Mouse (Mus musculus): Measurements from ENCODE around the gene Mgll.

The Mgll gene

DNA sequence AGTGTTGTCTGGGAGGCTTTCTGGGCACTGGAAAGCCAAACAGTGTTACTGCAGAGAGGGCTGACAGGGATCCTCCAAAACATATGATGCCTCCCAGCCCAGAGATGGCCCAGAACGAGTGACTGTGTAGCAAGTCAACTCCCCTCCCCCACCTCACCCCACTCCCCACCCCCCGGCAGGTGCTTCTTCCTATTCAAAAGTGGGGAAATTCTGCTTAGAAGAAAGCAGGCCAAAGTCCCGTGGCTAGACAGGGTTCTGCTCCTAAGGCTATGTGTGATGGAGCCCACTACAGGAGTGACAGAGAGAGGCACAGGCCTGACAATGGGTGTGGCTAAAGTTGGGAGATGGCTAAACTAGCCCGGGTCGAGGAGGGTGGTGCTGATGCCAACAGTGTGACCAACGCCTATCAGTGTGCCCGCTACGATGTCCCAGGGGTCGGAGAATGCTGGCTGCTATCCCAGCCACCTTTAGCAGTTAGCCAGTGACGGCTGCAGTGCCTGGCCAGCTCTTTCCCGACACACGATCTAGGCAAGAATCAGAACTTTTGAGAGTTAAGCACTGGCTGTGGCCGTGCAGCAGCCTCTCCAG is 52.2 kb downstream of the Mgll start:
- no peak for DNase-seq

DNA sequence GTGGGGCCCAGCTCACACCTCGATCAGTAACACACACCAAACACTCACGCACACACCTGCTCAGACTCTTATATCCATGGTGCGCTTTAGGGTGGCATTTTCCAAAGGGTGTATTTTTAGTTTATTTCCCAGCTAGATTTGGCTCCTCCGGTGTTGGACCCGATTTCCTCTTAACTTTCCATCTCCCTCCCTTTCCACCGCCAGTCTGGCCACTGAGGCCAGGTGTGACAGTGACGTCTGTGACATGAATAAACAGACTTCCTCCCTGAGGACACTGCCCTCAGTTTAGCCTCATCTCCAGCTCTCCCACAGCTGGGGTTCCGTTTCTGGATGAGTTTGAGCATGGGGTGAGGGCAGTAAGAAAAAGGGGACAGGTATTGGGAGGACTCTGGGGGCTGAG is 52.8 kb downstream of the Mgll start:
- DNase-seq = no peak

DNA sequence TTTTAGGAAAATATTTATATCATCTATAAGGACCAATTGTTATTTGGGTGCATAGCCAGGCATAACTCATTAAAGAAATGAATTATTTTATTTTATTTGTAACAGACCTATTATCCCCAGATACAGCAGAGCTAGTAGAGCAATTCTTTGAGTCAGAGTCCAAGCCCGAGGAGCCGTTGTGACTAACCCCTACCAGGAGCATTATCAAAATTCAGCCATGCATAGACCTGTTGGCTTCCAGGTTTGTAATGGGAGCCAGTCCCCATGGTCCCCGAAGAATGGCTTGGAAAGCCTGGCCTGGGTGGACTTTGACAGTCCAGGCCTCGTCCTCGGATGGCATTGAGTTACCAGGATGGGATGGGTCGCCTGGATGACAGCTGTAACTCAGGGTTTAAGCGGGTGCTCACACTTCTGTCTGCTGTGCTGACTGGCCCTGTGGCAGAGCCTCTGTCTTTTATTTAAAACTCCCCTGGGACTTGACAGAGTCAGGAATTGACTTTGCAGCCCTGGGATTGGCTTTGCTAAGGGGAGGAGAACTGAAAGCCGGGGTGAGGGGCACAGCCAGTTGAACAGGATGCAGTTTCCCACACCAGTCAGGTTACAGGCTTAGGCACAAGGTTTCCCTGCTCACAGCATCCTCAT is 54.0 kb downstream of the Mgll start:
- no peak for DNase-seq

DNA sequence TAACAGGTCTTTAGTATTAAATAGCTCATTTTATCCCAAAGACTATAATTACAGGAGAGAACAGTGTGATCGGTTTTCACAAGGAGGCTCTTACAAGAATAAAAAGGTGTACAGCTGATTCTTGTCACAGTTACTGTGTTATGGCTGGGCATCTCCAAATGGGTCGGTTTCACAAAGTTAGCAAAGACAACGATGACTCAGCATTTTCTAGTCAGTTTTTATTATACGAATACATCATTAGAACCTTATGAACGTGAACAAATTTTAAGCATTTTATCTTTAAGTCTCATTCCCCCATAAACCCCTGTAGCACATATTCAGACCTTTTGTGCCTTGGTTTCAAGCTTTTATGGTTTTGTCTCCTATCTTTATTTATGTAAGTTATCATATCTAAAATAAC is 55.5 kb downstream of the Mgll start:
- no peak for DNase-seq

DNA sequence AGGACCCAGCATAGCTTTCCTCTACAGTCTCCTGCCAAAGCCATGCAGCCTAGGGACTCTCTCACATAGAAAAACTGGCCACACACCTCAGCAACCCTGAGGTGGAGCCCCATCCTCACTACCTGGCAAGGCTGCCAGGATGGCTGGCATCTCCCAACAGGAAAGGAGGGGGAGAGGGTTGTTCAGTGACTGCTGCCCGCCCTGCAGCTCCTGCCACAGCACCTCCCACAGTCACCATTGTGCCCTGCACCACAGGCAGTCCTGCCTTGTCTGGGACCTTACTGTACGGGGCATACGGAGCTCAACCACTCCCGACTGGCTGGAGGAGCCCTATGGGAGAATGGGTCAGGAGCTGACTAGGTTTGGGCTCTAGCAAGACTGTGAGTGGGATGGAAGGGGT is 57.7 kb downstream of the Mgll start:
- peak; percentile 10 for DNase-seq

DNA sequence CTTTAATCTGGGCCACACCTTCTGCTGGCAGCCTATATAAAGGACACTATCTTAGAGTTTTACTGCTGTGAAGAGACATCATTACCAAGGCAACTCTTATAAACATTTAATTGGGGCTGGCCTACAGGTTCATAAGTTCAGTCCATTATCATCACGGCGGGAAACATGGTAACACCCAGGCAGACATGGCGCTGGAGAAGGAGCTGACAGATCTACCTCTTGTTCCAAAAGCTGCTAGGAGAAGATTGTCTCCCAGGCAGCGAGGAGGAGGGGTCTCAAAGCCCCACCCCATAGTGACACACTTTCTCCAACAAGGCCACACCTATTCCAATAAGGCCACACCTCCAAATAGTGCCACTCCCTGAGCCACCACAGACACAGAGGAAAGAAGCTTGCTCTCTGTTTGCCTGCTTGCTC is 58.8 kb downstream of the Mgll start:
- peak; percentile 17 for DNase-seq

DNA sequence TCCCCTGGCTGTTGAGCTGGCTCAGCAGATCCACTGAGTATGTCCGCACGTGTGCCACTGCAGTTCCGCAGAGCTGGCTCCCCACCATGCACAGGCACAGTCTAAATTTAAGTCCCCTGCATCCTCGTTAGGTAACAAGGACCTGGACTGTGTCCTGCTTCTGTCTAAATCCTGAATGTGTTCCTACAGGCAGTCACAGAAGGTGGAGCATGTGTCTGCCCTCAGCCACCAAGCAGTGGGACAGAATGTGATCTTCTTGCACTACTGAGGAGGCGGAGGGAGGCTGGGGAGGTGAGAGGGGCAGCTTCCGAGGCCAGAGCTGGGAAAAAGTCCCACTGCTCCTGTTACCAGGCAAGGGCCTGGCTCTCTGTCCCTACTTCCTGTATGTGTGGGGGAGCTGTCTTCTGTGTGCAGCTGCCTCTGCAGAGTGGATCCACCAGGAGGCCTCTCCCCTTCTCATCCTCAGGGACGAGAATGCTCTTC is 60.5 kb downstream of the Mgll start:
- peak; percentile 59 for DNase-seq

DNA sequence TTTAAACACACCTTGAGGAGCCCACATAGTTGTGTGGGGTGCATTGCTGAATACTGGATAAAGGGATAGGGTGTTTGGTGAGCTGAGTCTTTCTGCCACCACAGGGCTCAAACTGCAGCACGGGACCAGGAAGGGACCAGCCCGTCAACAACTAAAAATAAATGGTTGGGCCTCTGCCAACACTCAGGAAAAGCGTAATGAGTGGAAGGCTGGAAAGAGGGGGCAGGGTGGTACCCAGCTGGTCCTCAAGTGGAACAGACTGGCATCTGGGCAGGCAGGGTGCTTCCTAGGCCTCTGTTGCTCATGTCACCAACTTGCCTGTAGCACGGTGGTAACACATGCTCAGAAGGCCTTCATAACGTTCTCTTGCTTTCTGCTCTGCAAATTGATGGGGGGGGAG is 61.1 kb downstream of the Mgll start:
- peak; percentile 45 for DNase-seq

DNA sequence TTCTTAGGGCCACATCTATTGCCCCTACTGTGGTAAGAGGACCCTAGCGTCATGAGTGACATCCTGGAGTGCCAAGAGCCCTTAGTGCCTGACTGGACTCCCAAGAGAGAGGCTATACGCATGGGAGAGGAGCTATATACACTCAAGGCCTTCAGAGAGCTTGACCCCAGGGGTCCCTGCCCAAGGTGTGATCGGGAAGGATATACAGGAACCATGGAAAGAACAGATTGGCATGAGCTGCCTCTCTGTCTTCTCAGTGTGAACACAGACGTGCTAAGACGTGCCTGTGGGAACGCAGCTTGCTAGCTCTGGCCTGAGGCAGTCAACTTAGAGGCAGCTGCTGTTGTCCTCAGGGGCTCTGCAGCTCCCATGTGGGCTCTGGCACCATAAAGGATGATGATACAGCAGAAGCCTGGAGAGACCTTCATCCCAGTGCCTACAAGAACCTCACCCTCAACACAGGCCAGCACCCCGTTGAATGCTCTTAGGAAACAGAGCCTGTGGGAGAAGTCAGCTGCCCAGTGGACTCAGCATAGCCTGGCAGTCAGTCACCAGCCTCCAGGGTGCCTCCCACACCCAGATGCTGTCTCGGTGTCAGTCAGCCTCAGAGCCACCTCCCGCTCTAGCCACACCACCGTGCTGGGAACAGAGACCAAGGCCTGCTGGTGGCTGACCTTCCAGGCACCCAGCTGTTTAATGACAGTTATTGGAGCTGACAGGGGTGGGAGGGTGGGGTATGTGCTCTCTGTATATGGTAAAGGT is 61.8 kb downstream of the Mgll start:
- DNase-seq = peak; percentile 19

DNA sequence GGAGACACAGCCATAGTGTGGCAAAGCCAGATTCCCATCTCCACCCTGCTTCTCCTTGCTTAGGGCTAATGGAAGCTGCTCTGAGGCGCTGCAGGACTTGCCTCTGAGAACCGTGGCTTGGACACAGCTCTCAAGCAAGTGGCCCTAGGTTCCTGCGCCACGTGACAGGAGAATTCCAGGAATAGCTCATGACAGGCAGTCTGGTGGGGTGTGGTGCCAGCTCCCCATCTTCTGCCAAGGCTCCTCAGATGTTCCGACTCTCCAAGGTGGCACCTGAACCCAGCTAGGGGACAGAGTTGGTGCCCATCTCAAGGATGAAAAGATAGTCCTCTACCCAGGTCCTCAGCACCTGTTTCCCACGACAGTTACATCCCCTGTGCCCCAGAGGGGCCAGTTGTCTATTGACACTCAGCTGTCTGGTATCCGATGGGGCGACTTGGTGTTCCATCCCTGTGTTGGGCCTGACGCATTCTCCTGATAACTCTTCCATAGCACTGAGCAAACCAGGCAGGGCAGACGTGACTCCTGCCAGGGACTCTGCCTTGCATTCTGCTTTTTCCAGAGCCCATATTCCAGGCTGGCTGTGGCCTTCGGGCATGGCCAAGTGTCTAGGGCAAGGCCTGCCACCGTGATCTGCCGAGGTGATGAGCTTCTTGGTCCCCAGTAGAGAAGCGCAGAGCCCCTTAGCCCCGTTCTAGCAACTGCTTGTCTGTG is 62.7 kb downstream of the Mgll start:
- DNase-seq = peak; percentile 22

DNA sequence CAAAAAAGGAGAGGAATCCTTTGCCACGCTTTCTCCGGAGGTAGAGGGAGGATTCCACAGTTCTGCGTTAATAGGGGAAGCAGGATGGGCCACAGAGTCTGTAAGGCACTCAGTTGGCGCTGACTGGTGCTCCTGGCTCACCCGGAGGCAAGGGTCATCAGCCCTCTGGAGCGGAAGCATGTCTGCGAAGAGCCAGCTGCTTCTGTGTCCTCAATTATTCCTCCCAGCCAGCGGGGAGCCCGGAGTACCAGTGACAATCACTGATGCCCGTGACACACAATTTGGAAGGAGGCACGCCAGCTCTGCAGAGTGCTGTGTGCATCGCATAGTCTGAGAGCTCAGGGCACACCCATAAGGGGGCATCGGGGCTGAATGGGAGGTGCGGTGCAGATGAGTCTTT is 63.3 kb downstream of the Mgll start:
- DNase-seq = peak; percentile 73

DNA sequence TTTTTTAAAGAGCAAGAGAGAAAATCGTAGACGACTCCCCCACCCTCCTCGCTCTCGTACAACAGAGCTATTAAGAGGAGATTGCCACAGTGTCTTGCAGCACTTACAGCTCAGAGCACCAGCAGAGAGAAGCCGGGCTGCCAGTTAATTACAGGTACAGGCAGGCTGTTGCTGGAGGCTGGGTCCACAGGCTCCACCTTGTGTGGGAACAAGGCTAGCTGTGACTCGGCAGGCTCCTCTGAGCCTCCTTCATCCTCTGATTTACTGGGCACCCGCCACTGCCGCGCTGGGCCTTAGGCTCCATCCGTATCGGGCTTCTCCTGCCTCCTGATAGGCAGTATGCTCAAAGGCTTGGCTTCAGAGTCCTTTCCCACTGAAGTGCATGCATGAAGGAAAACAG is 64.0 kb downstream of the Mgll start:
- DNase-seq = peak; percentile 32

DNA sequence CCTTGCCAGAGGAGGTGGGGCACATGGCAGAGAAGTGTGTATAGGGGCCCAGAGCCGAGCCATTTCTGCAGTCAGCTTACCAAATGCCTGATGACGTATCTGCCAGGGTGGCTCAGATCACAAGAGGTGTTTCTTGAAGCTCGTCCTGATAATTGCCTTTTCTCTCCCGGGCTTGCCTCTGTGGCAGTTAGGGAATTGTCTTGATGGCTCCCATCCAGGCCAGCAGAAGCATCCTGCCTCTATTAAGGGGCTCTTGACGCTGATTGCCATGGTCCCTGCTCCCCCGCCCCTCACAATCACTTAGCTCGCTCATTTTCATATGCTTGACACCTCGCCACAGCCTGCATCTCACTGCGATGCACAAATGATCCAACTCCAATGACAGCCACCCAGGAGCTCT is 67.1 kb downstream of the Mgll start:
- no peak for DNase-seq

DNA sequence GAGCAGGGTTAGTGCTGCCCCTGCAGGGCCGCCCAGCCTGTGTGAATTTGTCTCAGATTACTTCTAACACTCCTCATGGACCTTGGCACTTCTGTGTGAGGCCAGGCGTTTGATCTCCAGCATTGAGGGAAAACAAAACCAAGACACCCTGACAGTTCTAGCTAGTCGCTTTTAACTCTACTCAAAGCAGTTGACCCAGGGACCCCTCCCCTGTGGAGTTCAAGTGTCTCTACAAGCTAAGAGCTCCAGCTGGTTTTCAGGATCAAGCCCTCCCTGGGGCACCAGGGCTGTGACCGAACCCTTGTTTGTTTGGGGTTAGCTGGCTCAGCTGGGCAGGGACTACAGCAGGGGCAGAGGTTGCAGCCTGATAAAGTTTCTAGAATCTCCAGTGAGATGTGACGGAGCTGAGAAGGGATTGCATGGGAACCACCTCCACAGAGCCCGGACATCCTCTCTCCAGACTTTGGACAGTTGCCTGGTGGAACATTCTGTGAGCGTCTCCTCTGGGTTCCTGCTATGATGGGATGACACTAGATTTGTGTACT is 68.0 kb downstream of the Mgll start:
- peak; percentile 66 for DNase-seq

DNA sequence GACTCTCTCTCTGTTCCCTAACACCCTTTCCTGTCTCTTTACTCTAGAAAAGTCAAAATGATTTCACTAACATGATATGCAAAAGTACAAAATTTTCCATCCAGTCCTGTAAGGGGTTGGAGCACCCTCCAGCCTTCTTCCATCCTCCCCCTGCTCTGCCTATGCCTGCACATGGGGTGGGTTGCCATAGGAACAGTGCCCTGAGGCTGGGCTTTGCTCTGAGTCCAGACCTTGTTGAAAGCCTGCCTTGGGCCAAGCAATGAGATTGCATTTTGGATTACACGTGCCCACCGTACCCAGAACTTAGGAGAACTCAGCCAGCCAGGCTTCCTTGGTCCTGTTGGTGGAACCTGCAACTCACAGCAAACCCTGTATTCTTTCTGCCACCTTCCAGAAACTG is 69.0 kb downstream of the Mgll start:
- no peak for DNase-seq

DNA sequence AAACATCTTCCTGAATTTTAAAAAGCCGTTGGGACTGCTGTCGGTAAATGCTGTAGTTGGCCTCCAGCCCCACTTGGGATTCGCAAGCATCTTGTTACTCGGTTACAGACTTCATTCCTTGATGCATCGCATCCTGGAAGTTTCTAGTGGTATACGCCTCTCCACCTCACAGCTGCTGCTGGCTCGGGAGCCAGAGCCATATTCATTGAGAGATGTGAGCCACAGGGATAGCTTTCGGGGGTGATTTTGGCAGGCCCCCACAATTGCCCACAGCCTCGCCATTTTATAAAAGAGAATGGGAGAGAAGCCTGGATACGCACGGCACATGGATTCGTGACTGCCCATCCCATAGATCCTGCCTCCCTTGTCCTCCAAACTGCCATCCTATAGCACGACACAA is 69.7 kb downstream of the Mgll start:
- DNase-seq = no peak

DNA sequence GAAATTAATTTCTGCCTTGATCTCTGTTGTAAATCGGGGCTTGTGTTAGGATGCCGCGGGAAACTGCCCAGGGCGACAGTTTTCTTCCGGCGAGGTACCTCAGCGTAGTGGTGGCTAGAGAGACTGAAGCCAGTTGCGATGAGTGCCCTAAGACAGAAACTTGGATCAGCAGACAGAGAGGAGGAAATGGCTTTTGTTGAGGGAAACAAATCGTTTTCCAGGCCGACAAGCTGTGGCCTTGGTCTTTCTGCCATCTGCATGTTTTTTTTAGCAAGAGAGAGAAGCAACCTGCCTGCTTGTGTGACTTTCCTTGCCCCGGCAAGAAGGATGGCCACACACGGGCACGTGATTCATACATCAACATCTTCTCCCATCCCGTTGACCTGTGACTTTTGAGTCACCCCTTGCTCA is 70.4 kb downstream of the Mgll start:
- DNase-seq = no peak

DNA sequence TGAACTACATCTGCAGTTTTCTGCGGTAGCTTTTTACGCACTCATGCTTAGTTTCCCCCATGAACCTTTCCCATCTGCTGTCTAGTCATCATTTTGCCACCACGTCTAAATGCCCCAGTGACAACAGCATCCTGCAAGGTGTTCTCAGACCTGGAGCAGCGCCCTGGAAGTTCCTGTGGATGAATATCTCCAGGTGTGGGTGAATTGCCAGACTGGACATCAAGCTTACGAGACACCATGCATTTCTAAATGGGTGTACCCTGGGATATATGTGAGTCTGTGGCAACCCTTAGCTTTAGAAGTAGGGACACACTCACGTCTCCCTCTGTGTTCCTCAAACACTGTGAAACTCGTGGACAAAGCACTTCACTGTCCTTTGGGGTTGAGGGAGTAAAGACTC is 76.0 kb downstream of the Mgll start:
- DNase-seq = no peak

DNA sequence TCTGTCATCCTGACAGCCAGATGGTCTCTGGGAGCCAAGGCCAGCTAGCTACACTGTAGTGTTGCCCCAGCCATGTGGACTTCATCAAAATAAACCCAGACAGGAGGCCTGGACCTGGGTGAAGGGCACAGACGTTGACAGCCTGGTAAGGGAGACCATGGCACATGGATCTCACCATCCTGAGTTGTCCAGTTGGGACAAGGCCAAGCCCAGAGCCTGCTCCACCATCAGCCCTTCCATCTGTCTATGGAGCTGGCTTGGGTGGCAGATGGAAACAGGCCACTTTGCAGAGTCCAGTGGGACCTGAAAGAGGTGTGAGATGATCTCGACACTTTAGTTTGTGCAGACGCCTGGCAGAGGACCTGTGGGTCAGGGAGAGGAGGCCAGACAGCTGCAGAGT is 76.5 kb downstream of the Mgll start:
- no peak for DNase-seq

DNA sequence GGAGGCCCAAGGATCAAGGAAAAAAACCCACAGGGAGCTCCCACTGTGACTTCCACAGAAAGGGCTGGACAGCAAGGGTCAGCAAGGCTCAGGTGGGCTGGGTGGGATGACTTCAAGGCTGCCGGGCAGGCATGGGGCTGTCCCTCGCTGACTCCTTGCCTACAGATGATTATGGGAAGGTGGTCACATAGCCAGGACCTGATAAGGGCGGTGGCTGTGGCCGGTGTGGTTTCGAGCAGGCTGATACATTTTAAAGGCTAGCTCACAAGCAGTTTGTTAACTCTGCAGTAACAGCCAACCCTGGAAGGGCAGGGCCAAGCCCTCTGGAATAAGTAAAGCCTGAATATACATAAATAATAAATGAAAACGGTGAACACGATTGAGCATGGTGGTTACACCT is 78.8 kb downstream of the Mgll start:
- DNase-seq = no peak

DNA sequence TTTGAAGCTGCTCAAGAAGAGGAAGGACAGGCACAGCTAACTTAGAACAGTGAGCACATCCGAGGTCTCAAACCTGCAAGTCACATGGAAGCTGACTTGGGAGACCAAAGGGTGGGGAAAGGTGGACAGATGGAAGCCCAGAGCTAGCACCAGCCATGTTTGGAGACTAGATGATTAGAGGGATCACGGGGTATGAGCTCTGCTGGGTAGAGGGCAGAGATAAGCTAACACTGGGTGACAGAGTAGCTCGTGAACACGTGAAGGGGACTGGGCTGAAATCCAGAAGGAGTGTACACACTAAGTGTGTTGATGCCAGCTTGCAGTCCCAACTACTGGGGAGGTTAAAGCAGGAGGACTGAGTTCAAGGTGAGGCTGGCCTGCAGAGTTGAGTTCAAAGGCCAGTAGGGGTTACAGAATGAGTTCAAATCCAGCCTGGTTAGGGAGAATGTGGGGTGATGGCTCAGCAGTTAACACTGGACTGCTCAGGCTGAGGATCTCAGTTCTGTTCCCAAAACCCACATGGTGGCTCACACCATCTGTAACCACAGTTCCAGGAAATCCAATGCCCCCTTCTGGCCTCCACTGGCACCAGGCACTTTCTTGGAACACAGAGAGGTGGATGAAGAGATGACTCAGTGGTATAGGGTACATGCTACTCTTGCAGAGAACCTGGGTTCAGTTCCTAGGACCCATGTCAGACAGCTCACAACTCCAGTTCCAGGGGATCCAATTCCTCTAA is 79.9 kb downstream of the Mgll start:
- DNase-seq = no peak

DNA sequence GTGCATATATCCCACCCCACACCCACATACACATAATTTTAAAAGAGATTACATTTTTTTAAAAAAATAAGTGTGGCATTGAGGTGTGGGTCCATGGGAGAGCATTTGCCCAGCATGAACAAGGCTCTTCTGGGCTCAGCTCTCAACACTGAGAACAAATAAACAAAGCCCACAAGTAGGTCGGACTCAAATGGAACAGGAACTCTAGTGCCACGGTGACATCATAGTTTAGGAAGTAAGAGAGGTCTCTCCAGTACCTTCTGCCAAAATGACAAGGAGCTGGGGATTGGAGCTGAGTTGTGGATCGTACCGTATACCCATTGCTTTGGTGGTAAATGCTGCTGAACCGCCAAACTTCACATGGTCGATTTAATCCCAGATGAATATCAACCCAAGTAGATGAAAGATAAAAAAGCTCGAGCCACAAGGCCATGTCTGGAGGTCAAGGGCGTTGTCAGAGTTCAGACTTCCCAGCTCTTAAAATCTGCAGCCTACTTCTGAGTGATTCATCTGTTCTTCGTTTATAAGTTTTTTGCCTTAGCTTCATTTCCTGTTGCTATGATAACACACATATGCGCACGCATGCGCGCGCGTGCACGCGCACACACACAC is 80.9 kb downstream of the Mgll start:
- no peak for DNase-seq

All from kidney, postnatal 10 days (tissue).